Mouse (Mus musculus) forebrain, embryonic 16.5 days (tissue): ENCODE results near the gene Pin1. TPM values are rescaled to one million over a fixed set of nuclear protein-coding genes. Genes with fewer than 3 reads are reported as not detected.

ENCODE experiments used
- ATAC-seq: fragments of 200-750 bp; cut with Nextera tagmentation; 2 replicates; pipeline ENCODE4 v1.8.0; 2017; ENCODE audit warnings: mild to moderate bottlenecking, moderate library complexity
- H3K27ac ChIP-seq: fragments of 300-500 bp; sonication (generic); 2 replicates; pipeline ENCODE4 v1.5.1; 2014; ENCODE audit warnings: low read length, control low read depth
- H3K27me3 ChIP-seq: fragments of 300-500 bp; sonication (generic); replicated peaks from 2 replicates; pipeline ENCODE4 v1.6.1; 2014; ENCODE audit warnings: low read length; ENCODE audit not compliant: control insufficient read depth, insufficient read depth
- H3K36me3 ChIP-seq: fragments of 300-500 bp; sonication (generic); 2 replicates; pipeline ENCODE4 v1.6.1; 2014; ENCODE audit not compliant: control insufficient read depth, insufficient read depth
- H3K4me1 ChIP-seq: fragments of 300-500 bp; sonication (generic); replicated peaks from 2 replicates; pipeline ENCODE4 v1.6.1; 2014; ENCODE audit warnings: low read length; ENCODE audit not compliant: control insufficient read depth, insufficient read depth
- H3K4me2 ChIP-seq: fragments of 300-500 bp; sonication (generic); 2 replicates; pipeline ENCODE4 v1.6.1; 2014; ENCODE audit warnings: mild to moderate bottlenecking, low read length, control low read depth
- H3K4me3 ChIP-seq: fragments of 300-500 bp; sonication (generic); replicated peaks from 2 replicates; pipeline ENCODE4 v1.5.1; 2014; ENCODE audit warnings: mild to moderate bottlenecking, low read length, control low read depth
- H3K9ac ChIP-seq: fragments of 300-500 bp; sonication (generic); replicated peaks from 2 replicates; pipeline ENCODE4 v1.6.1; 2014; ENCODE audit warnings: low read depth, low read length, control low read depth
- H3K9me3 ChIP-seq: fragments of 300-500 bp; sonication (generic); 2 replicates; pipeline ENCODE4 v1.6.1; 2016; ENCODE audit warnings: low read length; ENCODE audit not compliant: control insufficient read depth
- WGBS: fragments of 180-500 bp; shearing (Covaris S2); extraction: QIAGEN DNeasy Blood & Tissue Kit; methylation state at CpG from one replicate; pipeline ENCODE4 v1.1.7; 2014; 5-methylcytosine and 5-hydroxymethylcytosine counted together
- polyA plus RNA-seq: library from polyadenylated mRNA; unstranded; fragments of >200 nt; fragmentation: Nextera tagmentation; extraction: Ambion mirVana; gene quantifications from 2 replicates; pipeline ENCODE4 v1.2.1, GENCODE M21; 2015

Pin1 gene
- polyA plus RNA-seq, 1 experiment from 2014 or later = 63.2 TPM

GRCm38 (mm10) chr9:20710471-20710870 is 58.6 kb downstream of the Pin1 start:
- H3K4me2 ChIP-seq = no peak overlapping the region
- WGBS = 91% methylated on average over 3 of the region's 3 CpGs
- H3K4me3 ChIP-seq = no peak overlapping the region

GRCm38 (mm10) chr9:20712934-20713477 is 61.1 kb downstream of the Pin1 start:
- Histone ChIP-seq H3K9me3 (no peaks in the 10 kb centered on the region), H3K4me3 (no peak overlapping the region), H3K27ac (peak overlapping the region; percentile 81), H3K9ac (peak overlapping the region; percentile 23; the same call in 1 of the 2 replicates), H3K4me2 (no peak overlapping the region), H3K4me1 (peaks cover 17% of the 10 kb centered on the region), H3K36me3 (no peaks in the 10 kb centered on the region), H3K27me3 (no peaks in the 10 kb centered on the region)
- ATAC-seq = peak; percentile 63
- 54% methylated on average over 5 of the region's 5 CpGs for WGBS

More at GRCm38 (mm10) chr9:20710471-20710870, 58.6 kb downstream of the Pin1 start:
- no peaks in the 10 kb centered on the region for H3K36me3 ChIP-seq
- ATAC-seq = no peak
- H3K9me3 ChIP-seq = no peaks in the 10 kb centered on the region
- H3K9ac ChIP-seq = no peak overlapping the region
- H3K27ac ChIP-seq = no peak overlapping the region
- H3K4me1 ChIP-seq = peaks cover 17% of the 10 kb centered on the region
- H3K27me3 ChIP-seq = no peaks in the 10 kb centered on the region

GRCm38 (mm10) chr9:20713478-20713987 is 61.6 kb downstream of the Pin1 start:
- Histone ChIP-seq H3K27me3 (no peaks in the 10 kb centered on the region), H3K4me1 (peaks cover 17% of the 10 kb centered on the region), H3K36me3 (no peaks in the 10 kb centered on the region), H3K4me3 (no peak overlapping the region), H3K27ac (peak overlapping the region; percentile 81), H3K9ac (no peak overlapping the region), H3K4me2 (no peak overlapping the region), H3K9me3 (no peaks in the 10 kb centered on the region)
- peak; percentile 76 for ATAC-seq
- 20% methylated on average over 9 of the region's 11 CpGs for WGBS

- Histone ChIP-seq H3K27ac (no peak overlapping the region), H3K9ac (no peak overlapping the region), H3K36me3 (no peaks in the 10 kb centered on the region), H3K4me2 (no peak overlapping the region), H3K27me3 (no peaks in the 10 kb centered on the region), H3K9me3 (no peaks in the 10 kb centered on the region), H3K4me3 (no peak overlapping the region), H3K4me1 (peaks cover 17% of the 10 kb centered on the region)
- 76% methylated on average over 7 of the region's 7 CpGs for WGBS
- ATAC-seq = no peak
These were observed 63.4 kb downstream of the Pin1 start for GRCm38 (mm10) chr9:20715332-20715731.

Other genes with a start within 250 kb of the Pin1 start
- 21.8 and 26.9 TPM in 2 replicates for gene Zfp26, start 191.9 kb upstream of the Pin1 start, polyA plus RNA-seq
- gene Zfp426, start 159.3 kb upstream of the Pin1 start, polyA plus RNA-seq = 35.7 and 36.7 TPM in 2 replicates
- 173 and 186 TPM in 2 replicates for gene Zfp266, start 130.7 kb upstream of the Pin1 start, polyA plus RNA-seq
- gene Zfp846, start 70.8 kb upstream of the Pin1 start, polyA plus RNA-seq = 48.6 and 53.7 TPM in 2 replicates
- 467 and 469 TPM in 2 replicates for gene Ubl5, start 9.2 kb upstream of the Pin1 start, polyA plus RNA-seq
- 15.0 and 16.2 TPM in 2 replicates for gene Fbxl12, start 7.3 kb upstream of the Pin1 start, polyA plus RNA-seq
- 143 and 173 TPM in 2 replicates for gene Olfm2, start 94.3 kb downstream of the Pin1 start, polyA plus RNA-seq
- gene Col5a3, start 163.0 kb downstream of the Pin1 start, polyA plus RNA-seq = 0.26 and 0.33 TPM in 2 replicates
- not detected in 2 replicates for gene Rdh8, start 166.4 kb downstream of the Pin1 start, polyA plus RNA-seq
- 4.6 and 8.8 TPM in 2 replicates for gene A230050P20Rik, start 216.5 kb downstream of the Pin1 start, polyA plus RNA-seq
- 16.6 and 20.2 TPM in 2 replicates for gene Angptl6, start 227.6 kb downstream of the Pin1 start, polyA plus RNA-seq
- 59.6 and 60.4 TPM in 2 replicates for gene Ppan, start 236.1 kb downstream of the Pin1 start, polyA plus RNA-seq
- 260 and 268 TPM in 2 replicates for gene Eif3g, start 246.5 kb downstream of the Pin1 start, polyA plus RNA-seq